In genomic region chr2:70109010-70109409, GRCm38 (mm10) we compare ENCODE assay signal across 29 mouse cellular contexts.
DNase-seq lines count a peak whose midpoint lies in the region; ATAC-seq lines count a peak whose summit lies in the region.
"Had no signal": no experiment of that assay in that cellular context is flagged by ENCODE, and none has a peak within 500 bp of the region (broad histone marks: within the 10 kb centered on the region; RNA-seq: fewer than 3 reads in every experiment).

No protein-coding gene starts in this region.

- H3K27ac ChIP-seq in forebrain, embryonic 11.5 days (ENCODE audit: low read depth, low read length) = no peak overlapping the region
- no peak overlapping the region for H3K27ac ChIP-seq in forebrain, embryonic 15.5 days (replicated peaks)
- H3K27ac ChIP-seq in midbrain, embryonic 11.5 days (ENCODE audit: low read depth, low read length) = no peak overlapping the region
- H3K27ac ChIP-seq: embryonic facial prominence, embryonic 13.5 days; gastrocnemius, adult 2 months; heart, embryonic 10.5 days; hindbrain, embryonic 15.5 days; layer of hippocampus, adult 2 months; limb, embryonic 12.5 days; midbrain, embryonic 10.5 days had no signal

- H3K4me1 ChIP-seq in forebrain, embryonic 11.5 days (replicated peaks; ENCODE audit: control insufficient read depth, insufficient read depth, low read length) = no peaks in the 10 kb centered on the region
- peaks cover 17% of the 10 kb centered on the region for H3K4me1 ChIP-seq in forebrain, embryonic 15.5 days
- peaks cover 8% of the 10 kb centered on the region; the same call in 1 of the 2 replicates for H3K4me1 ChIP-seq in midbrain, embryonic 11.5 days (ENCODE audit: control insufficient read depth, insufficient read depth, low read length)
- H3K4me1 ChIP-seq: embryonic facial prominence, embryonic 13.5 days; heart, embryonic 10.5 days had no signal

- WGBS in forebrain, embryonic 11.5 days = 71% methylated on average over 7 of the region's 7 CpGs
- WGBS in forebrain, embryonic 15.5 days = 71% methylated on average over 7 of the region's 7 CpGs
- WGBS in midbrain, embryonic 11.5 days = 68% methylated on average over 7 of the region's 7 CpGs

- no peak overlapping the region for H3K9ac ChIP-seq in forebrain, embryonic 11.5 days (ENCODE audit: low read length)
- H3K9ac ChIP-seq in forebrain, embryonic 15.5 days (replicated peaks) = no peak overlapping the region
- H3K9ac ChIP-seq in midbrain, embryonic 11.5 days (ENCODE audit: low read length) = no peak overlapping the region
- H3K9ac ChIP-seq: embryonic facial prominence, embryonic 13.5 days; hindbrain, embryonic 15.5 days; limb, embryonic 12.5 days had no signal

- DNase-seq in forebrain, embryonic 11.5 days (ENCODE audit: low spot score) = peak; percentile 18
- peak; percentile 44 for DNase-seq in 3T3-L1 (ENCODE audit: low read depth, low spot score)
- peak; percentile 81 for DNase-seq in adrenal gland, adult 8-10 months
- peak; percentile 40 for DNase-seq in fibroblast of lung, adult 2 months (ENCODE audit: low read depth)
- DNase-seq in left cerebral cortex, postnatal 14 days (ENCODE audit: low spot score in 2 of 2) = no peak
- no peak for DNase-seq in left cerebral cortex, postnatal 4 days
- no peak for DNase-seq in midbrain, embryonic 11.5 days (ENCODE audit: low spot score, missing footprints)
- DNase-seq: cerebellum, adult 2 months; cerebellum, postnatal 36 days; embryo, embryonic 11 days; gastrocnemius, adult 2 months; heart, postnatal 4 days; kidney, adult 9 months; kidney, postnatal 14 days; lung, adult 18-20 months; lung, postnatal 10 days; retina, postnatal 1 day; right cerebral cortex, postnatal 4 days had no signal

- no peak overlapping the region for H3K4me2 ChIP-seq in forebrain, embryonic 11.5 days (ENCODE audit: low read depth, low read length, severe bottlenecking)
- H3K4me2 ChIP-seq in forebrain, embryonic 15.5 days (replicated peaks) = no peak overlapping the region
- H3K4me2 ChIP-seq in midbrain, embryonic 11.5 days = no peak overlapping the region
- H3K4me2 ChIP-seq: embryonic facial prominence, embryonic 13.5 days; hindbrain, embryonic 15.5 days; limb, embryonic 12.5 days; liver, embryonic 11.5 days had no signal

- H3K4me3 ChIP-seq in forebrain, embryonic 11.5 days (ENCODE audit: low read depth, low read length) = no peak overlapping the region
- no peak overlapping the region for H3K4me3 ChIP-seq in forebrain, embryonic 15.5 days
- H3K4me3 ChIP-seq in midbrain, embryonic 11.5 days (ENCODE audit: low read depth, low read length) = no peak overlapping the region
- H3K4me3 ChIP-seq: embryonic facial prominence, embryonic 13.5 days; erythroblast, embryonic 14.5 days; gastrocnemius, adult 2 months; heart, embryonic 10.5 days; hindbrain, embryonic 15.5 days; layer of hippocampus, adult 2 months; limb, embryonic 12.5 days; midbrain, embryonic 10.5 days had no signal

- no peaks in the 10 kb centered on the region for H3K27me3 ChIP-seq in forebrain, embryonic 11.5 days (ENCODE audit: control insufficient read depth, insufficient read depth, low read length)
- no peaks in the 10 kb centered on the region for H3K27me3 ChIP-seq in forebrain, embryonic 15.5 days
- H3K27me3 ChIP-seq in midbrain, embryonic 11.5 days (ENCODE audit: control insufficient read depth, insufficient read depth, low read length) = no peaks in the 10 kb centered on the region
- H3K27me3 ChIP-seq: embryonic facial prominence, embryonic 13.5 days; hindbrain, embryonic 15.5 days; limb, embryonic 12.5 days had no signal

- no peaks in the 10 kb centered on the region for H3K9me3 ChIP-seq in forebrain, embryonic 11.5 days (ENCODE audit: control insufficient read depth, low read length)
- H3K9me3 ChIP-seq in forebrain, embryonic 15.5 days = no peaks in the 10 kb centered on the region
- no peaks in the 10 kb centered on the region for H3K9me3 ChIP-seq in midbrain, embryonic 11.5 days (ENCODE audit: control insufficient read depth, low read length)
- H3K9me3 ChIP-seq: embryonic facial prominence, embryonic 13.5 days; heart, embryonic 10.5 days; hindbrain, embryonic 15.5 days; limb, embryonic 12.5 days; midbrain, embryonic 10.5 days had no signal

- ATAC-seq in forebrain, embryonic 11.5 days (replicated peaks; ENCODE audit: low FRiP score) = no peak
- ATAC-seq in forebrain, embryonic 15.5 days (replicated peaks) = no peak
- ATAC-seq in midbrain, embryonic 11.5 days (ENCODE audit: low FRiP score) = no peak
- ATAC-seq: CD4-positive, CD25-positive, alpha-beta regulatory T cell, adult 4 months; forebrain, embryonic 16.5 days had no signal

- no peaks in the 10 kb centered on the region for H3K36me3 ChIP-seq in forebrain, embryonic 11.5 days (ENCODE audit: control insufficient read depth, insufficient read depth, low read length)
- H3K36me3 ChIP-seq in forebrain, embryonic 15.5 days = no peaks in the 10 kb centered on the region
- no peaks in the 10 kb centered on the region for H3K36me3 ChIP-seq in midbrain, embryonic 11.5 days (ENCODE audit: control insufficient read depth, insufficient read depth, low read length)
- H3K36me3 ChIP-seq: embryonic facial prominence, embryonic 13.5 days; heart, embryonic 10.5 days; hindbrain, embryonic 15.5 days; limb, embryonic 12.5 days; midbrain, embryonic 10.5 days had no signal

- intact Hi-C loops in left cerebral cortex, postnatal 14 days (cut with DNase I) = no loop called here
- intact Hi-C loops in left cerebral cortex, postnatal 4 days (cut with DNase I) = no loop called here

Comparison
In these comparisons a context has a peak if more than half of its experiments do, and no peak if none do; other contexts are left out.
1. DNase-seq: peak in forebrain, embryonic 11.5 days (single experiment), 3T3-L1 (single experiment), adrenal gland, adult 8-10 months (single experiment) and fibroblast of lung, adult 2 months (single experiment); none in left cerebral cortex, postnatal 14 days (0 of 2), left cerebral cortex, postnatal 4 days (single experiment) and midbrain, embryonic 11.5 days (single experiment).